Mouse (Mus musculus): ENCODE measurements around the gene Dtd1. TPM values are rescaled to one million over a fixed set of nuclear protein-coding genes. Genes with fewer than 3 reads are reported as not detected.

Gene Dtd1
- total RNA-seq, 2 experiments from 2014 or later: 1.2 to 10.4 TPM

GRCm38 (mm10) chr2:144755016-144755415 is 155.3 kb downstream of the Dtd1 start:
- no peak for ATAC-seq (replicated peaks; ENCODE audit: low FRiP score, poor library complexity, severe bottlenecking)

GRCm38 (mm10) chr2:144760666-144761065 is 161.0 kb downstream of the Dtd1 start:
- ATAC-seq (replicated peaks; ENCODE audit: low FRiP score, poor library complexity, severe bottlenecking): no peak

- no peak for ATAC-seq (replicated peaks; ENCODE audit: low FRiP score, poor library complexity, severe bottlenecking)
These were observed 164.0 kb downstream of the Dtd1 start for GRCm38 (mm10) chr2:144763706-144764105.

GRCm38 (mm10) chr2:144764116-144764788 is 164.6 kb downstream of the Dtd1 start:
- no peak for ATAC-seq (replicated peaks; ENCODE audit: low FRiP score, poor library complexity, severe bottlenecking)

- ATAC-seq (replicated peaks; ENCODE audit: low FRiP score, poor library complexity, severe bottlenecking): no peak
These were observed 165.5 kb downstream of the Dtd1 start for GRCm38 (mm10) chr2:144765219-144765618.

GRCm38 (mm10) chr2:144768375-144769117 is 168.8 kb downstream of the Dtd1 start:
- no peak for ATAC-seq (replicated peaks; ENCODE audit: low FRiP score, poor library complexity, severe bottlenecking)

GRCm38 (mm10) chr2:144769118-144769496 is 169.4 kb downstream of the Dtd1 start:
- ATAC-seq (replicated peaks; ENCODE audit: low FRiP score, poor library complexity, severe bottlenecking): no peak

- ATAC-seq (replicated peaks; ENCODE audit: low FRiP score, poor library complexity, severe bottlenecking): no peak
These were observed 169.9 kb downstream of the Dtd1 start for GRCm38 (mm10) chr2:144769556-144769955.

GRCm38 (mm10) chr2:144770452-144770941 is 170.8 kb downstream of the Dtd1 start:
- ATAC-seq (replicated peaks; ENCODE audit: low FRiP score, poor library complexity, severe bottlenecking): no peak

- ATAC-seq (replicated peaks; ENCODE audit: low FRiP score, poor library complexity, severe bottlenecking): no peak
These were observed 172.1 kb downstream of the Dtd1 start for GRCm38 (mm10) chr2:144771841-144772240.

- ATAC-seq (replicated peaks; ENCODE audit: low FRiP score, poor library complexity, severe bottlenecking): no peak
These were observed 175.0 kb downstream of the Dtd1 start for GRCm38 (mm10) chr2:144774636-144775160.

GRCm38 (mm10) chr2:144775626-144776025 is 175.9 kb downstream of the Dtd1 start:
- no peak for ATAC-seq (replicated peaks; ENCODE audit: low FRiP score, poor library complexity, severe bottlenecking)

- ATAC-seq (replicated peaks; ENCODE audit: low FRiP score, poor library complexity, severe bottlenecking): no peak
These were observed 179.6 kb downstream of the Dtd1 start for GRCm38 (mm10) chr2:144779263-144779662.

GRCm38 (mm10) chr2:144780731-144781130 is 181.0 kb downstream of the Dtd1 start:
- ATAC-seq (replicated peaks; ENCODE audit: low FRiP score, poor library complexity, severe bottlenecking): no peak

- no peak for ATAC-seq (replicated peaks; ENCODE audit: low FRiP score, poor library complexity, severe bottlenecking)
These were observed 182.2 kb downstream of the Dtd1 start for GRCm38 (mm10) chr2:144781871-144782270.

GRCm38 (mm10) chr2:144782481-144782880 is 182.8 kb downstream of the Dtd1 start:
- ATAC-seq (replicated peaks; ENCODE audit: low FRiP score, poor library complexity, severe bottlenecking): no peak

GRCm38 (mm10) chr2:144783190-144783589 is 183.5 kb downstream of the Dtd1 start:
- ATAC-seq (replicated peaks; ENCODE audit: low FRiP score, poor library complexity, severe bottlenecking): no peak

- no peak for ATAC-seq (replicated peaks; ENCODE audit: low FRiP score, poor library complexity, severe bottlenecking)
These were observed 184.1 kb downstream of the Dtd1 start for GRCm38 (mm10) chr2:144783831-144784230.

- ATAC-seq (replicated peaks; ENCODE audit: low FRiP score, poor library complexity, severe bottlenecking): no peak
These were observed 192.1 kb downstream of the Dtd1 start for GRCm38 (mm10) chr2:144791671-144792294.

- ATAC-seq (replicated peaks; ENCODE audit: low FRiP score, poor library complexity, severe bottlenecking): no peak
These were observed 197.8 kb downstream of the Dtd1 start for GRCm38 (mm10) chr2:144797515-144797914.
